Mouse (Mus musculus): Measurements from ENCODE around the gene Smarcal1. TPM values are rescaled to one million over a fixed set of nuclear protein-coding genes. Genes with fewer than 3 reads are reported as not detected.

The Smarcal1 gene
- 24.9 and 28.0 TPM in 2 replicates for polyA plus RNA-seq (2011; ENCODE audit: insufficient read length, low read depth, missing spikeins)

- peak within 1 kb of the TSS; percentile 89 for H3K4me3 ChIP-seq (ENCODE audit: insufficient read depth, low read length)
- TF ChIP-seq CTCF (IDR thresholded peaks at IDR 0.05; ENCODE audit: borderline replicate concordance, insufficient read depth, low read length), result no peak
- TF ChIP-seq POLR2A (IDR thresholded peaks at IDR 0.05; ENCODE audit: low read depth, low read length), result peak; percentile 96
- H3K4me1 ChIP-seq (ENCODE audit: control insufficient read depth, insufficient read depth, low read length), result no peaks in the 10 kb centered on the region
- H3K27ac ChIP-seq (ENCODE audit: insufficient read depth, low read length), result peak within 1 kb of the TSS; percentile 80
Measured at GRCm38 (mm10) chr1:72582947-72583731, at the start of gene Smarcal1. TSS of gene Smarcal1 (plus strand) at chr1:72583251.

- TF ChIP-seq CTCF (IDR thresholded peaks at IDR 0.05; ENCODE audit: borderline replicate concordance, insufficient read depth, low read length) (no peak), POLR2A (IDR thresholded peaks at IDR 0.05; ENCODE audit: low read depth, low read length) (no peak)
- H3K27ac ChIP-seq (ENCODE audit: insufficient read depth, low read length), result no peak overlapping the region
- no peaks in the 10 kb centered on the region for H3K4me1 ChIP-seq (ENCODE audit: control insufficient read depth, insufficient read depth, low read length)
- H3K4me3 ChIP-seq (ENCODE audit: insufficient read depth, low read length), result no peak overlapping the region
Measured at GRCm38 (mm10) chr1:72533439-72533838, 49.6 kb upstream of the Smarcal1 start.

GRCm38 (mm10) chr1:72535725-72536571 is 47.1 kb upstream of the Smarcal1 start:
- no peak overlapping the region for H3K27ac ChIP-seq (ENCODE audit: insufficient read depth, low read length)
- H3K4me1 ChIP-seq (ENCODE audit: control insufficient read depth, insufficient read depth, low read length), result no peaks in the 10 kb centered on the region
- H3K4me3 ChIP-seq (ENCODE audit: insufficient read depth, low read length), result no peak overlapping the region
- TF ChIP-seq POLR2A (IDR thresholded peaks at IDR 0.05; ENCODE audit: low read depth, low read length) (no peak), CTCF (IDR thresholded peaks at IDR 0.05; ENCODE audit: borderline replicate concordance, insufficient read depth, low read length) (no peak)

- H3K4me1 ChIP-seq (ENCODE audit: control insufficient read depth, insufficient read depth, low read length), result no peaks in the 10 kb centered on the region
- H3K4me3 ChIP-seq (ENCODE audit: insufficient read depth, low read length), result no peak within 1 kb of the TSS
Measured at GRCm38 (mm10) chr1:72536611-72537351, 46.3 kb upstream of the Smarcal1 start, which contains the start of gene March4. TSS of gene March4 (minus strand) at chr1:72536930.

GRCm38 (mm10) chr1:72538266-72538665 is 44.8 kb upstream of the Smarcal1 start:
- no peak overlapping the region for H3K4me3 ChIP-seq (ENCODE audit: insufficient read depth, low read length)
- TF ChIP-seq POLR2A (IDR thresholded peaks at IDR 0.05; ENCODE audit: low read depth, low read length), result no peak
- no peak for TF ChIP-seq CTCF (IDR thresholded peaks at IDR 0.05; ENCODE audit: borderline replicate concordance, insufficient read depth, low read length)
- H3K27ac ChIP-seq (ENCODE audit: insufficient read depth, low read length), result no peak overlapping the region
- H3K4me1 ChIP-seq (ENCODE audit: control insufficient read depth, insufficient read depth, low read length), result no peaks in the 10 kb centered on the region

More at GRCm38 (mm10) chr1:72536611-72537351, 46.3 kb upstream of the Smarcal1 start, which contains the start of gene March4:
- TF ChIP-seq CTCF (IDR thresholded peaks at IDR 0.05; ENCODE audit: borderline replicate concordance, insufficient read depth, low read length) (no peak), POLR2A (IDR thresholded peaks at IDR 0.05; ENCODE audit: low read depth, low read length) (no peak)
- no peak within 1 kb of the TSS for H3K27ac ChIP-seq (ENCODE audit: insufficient read depth, low read length)

GRCm38 (mm10) chr1:72550317-72550716 is 32.7 kb upstream of the Smarcal1 start:
- no peak for TF ChIP-seq POLR2A (IDR thresholded peaks at IDR 0.05; ENCODE audit: low read depth, low read length)
- TF ChIP-seq CTCF (IDR thresholded peaks at IDR 0.05; ENCODE audit: borderline replicate concordance, insufficient read depth, low read length), result no peak
- Histone ChIP-seq H3K4me3 (ENCODE audit: insufficient read depth, low read length) (no peak overlapping the region), H3K27ac (ENCODE audit: insufficient read depth, low read length) (no peak overlapping the region), H3K4me1 (ENCODE audit: control insufficient read depth, insufficient read depth, low read length) (no peaks in the 10 kb centered on the region)

- Histone ChIP-seq H3K4me3 (ENCODE audit: insufficient read depth, low read length) (no peak overlapping the region), H3K27ac (ENCODE audit: insufficient read depth, low read length) (no peak overlapping the region), H3K4me1 (ENCODE audit: control insufficient read depth, insufficient read depth, low read length) (no peaks in the 10 kb centered on the region)
- no peak for TF ChIP-seq CTCF (IDR thresholded peaks at IDR 0.05; ENCODE audit: borderline replicate concordance, insufficient read depth, low read length)
- TF ChIP-seq POLR2A (IDR thresholded peaks at IDR 0.05; ENCODE audit: low read depth, low read length), result no peak
Measured at GRCm38 (mm10) chr1:72556471-72556870, 26.6 kb upstream of the Smarcal1 start.

GRCm38 (mm10) chr1:72558625-72559024 is 24.4 kb upstream of the Smarcal1 start:
- H3K4me3 ChIP-seq (ENCODE audit: insufficient read depth, low read length), result no peak overlapping the region
- TF ChIP-seq POLR2A (IDR thresholded peaks at IDR 0.05; ENCODE audit: low read depth, low read length) (no peak), CTCF (IDR thresholded peaks at IDR 0.05; ENCODE audit: borderline replicate concordance, insufficient read depth, low read length) (no peak)
- H3K27ac ChIP-seq (ENCODE audit: insufficient read depth, low read length), result no peak overlapping the region
- H3K4me1 ChIP-seq (ENCODE audit: control insufficient read depth, insufficient read depth, low read length), result no peaks in the 10 kb centered on the region

GRCm38 (mm10) chr1:72564334-72564962 is 18.6 kb upstream of the Smarcal1 start:
- Histone ChIP-seq H3K4me3 (ENCODE audit: insufficient read depth, low read length) (no peak overlapping the region), H3K27ac (ENCODE audit: insufficient read depth, low read length) (no peak overlapping the region), H3K4me1 (ENCODE audit: control insufficient read depth, insufficient read depth, low read length) (no peaks in the 10 kb centered on the region)
- no peak for TF ChIP-seq POLR2A (IDR thresholded peaks at IDR 0.05; ENCODE audit: low read depth, low read length)
- no peak for TF ChIP-seq CTCF (IDR thresholded peaks at IDR 0.05; ENCODE audit: borderline replicate concordance, insufficient read depth, low read length)
